Mouse (Mus musculus) liver (tissue): ENCODE data around the gene Actr1a.

Source experiments
- DNase-seq: peaks from one replicate; pipeline ENCODE4 v3.0.0-alpha.2; 2020; ENCODE audit warnings: mixed read lengths

The Actr1a gene

DNA sequence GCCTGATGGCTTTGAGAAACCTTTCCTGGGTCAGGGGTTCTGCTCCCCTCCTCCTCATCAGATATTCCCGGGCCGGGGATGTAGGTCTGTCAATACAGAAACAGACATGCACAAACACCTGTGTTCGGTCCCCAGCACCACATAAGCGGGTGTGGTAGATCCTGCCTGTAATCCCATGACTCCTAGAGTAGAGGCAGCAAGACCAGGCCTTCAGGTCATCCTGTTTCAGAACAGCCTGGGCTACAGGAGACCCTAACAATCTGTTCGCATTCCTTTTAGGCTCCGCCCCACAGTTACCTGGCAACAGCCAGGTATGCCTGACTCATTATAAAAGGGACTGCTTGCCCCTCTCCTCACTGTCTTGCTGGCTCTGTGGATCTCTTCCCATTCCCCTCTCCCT lies 46.0 kb downstream of the Actr1a start:
- no peak for DNase-seq

DNA sequence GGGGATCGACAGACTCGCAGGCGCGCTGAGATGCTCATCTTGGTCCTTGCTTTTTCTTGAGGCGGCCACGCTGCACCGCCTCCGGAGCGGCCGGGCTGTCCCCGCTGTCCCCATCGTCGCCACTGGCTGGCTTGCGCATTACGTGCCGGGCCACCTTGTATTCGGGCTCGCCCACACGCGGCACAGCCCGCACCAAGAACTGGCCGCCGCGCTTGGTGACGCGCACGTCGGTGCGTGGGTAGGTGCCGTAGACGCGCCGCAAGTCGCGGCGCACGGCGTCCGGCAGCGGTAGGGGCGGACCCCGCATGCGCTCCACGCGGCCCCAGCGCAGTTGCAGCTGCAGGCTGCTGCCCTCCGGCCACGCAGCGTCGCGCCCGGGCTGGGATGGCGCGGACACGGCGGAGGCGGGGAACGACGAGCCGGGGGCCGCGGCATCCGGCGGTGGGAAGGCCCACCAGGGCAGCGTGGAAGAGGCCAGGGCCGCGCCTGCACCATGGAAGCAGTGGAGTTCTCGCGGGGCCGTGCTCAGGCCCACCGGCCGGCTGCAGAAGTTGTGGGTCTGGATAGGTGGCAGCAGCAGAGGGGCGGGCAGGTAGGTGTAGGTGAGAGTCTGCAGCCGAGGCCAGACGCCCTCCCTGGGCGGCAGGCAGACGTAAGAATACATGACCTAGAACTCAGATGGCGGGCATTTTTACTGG lies 46.6 kb downstream of the Actr1a start:
- DNase-seq, result peak; percentile 66

GRCm38 (mm10) chr19:46347936-46348668 lies 47.4 kb downstream of the Actr1a start:
- no peak for DNase-seq

DNA sequence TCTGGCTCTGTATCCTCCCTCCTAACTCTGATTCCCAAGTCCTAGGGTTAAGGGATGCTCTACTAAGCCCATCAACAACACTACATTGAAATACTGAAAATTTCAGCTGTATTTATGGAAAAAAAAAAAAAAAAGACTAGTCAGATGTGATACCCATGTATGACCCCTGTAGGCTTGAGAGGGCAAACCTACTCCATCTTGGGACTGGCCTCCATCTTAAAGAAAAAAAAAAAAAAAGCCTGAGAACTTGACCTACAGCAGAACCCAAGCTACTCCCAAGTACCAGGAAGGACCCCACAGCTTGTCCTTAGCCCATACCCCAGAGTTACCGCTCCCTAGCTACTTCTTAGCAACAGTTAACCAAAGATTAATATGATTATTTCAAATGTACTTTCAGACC lies 48.4 kb downstream of the Actr1a start:
- no peak for DNase-seq

GRCm38 (mm10) chr19:46344710-46345419 lies 50.7 kb downstream of the Actr1a start:
- no peak for DNase-seq

GRCm38 (mm10) chr19:46339287-46339971 lies 56.1 kb downstream of the Actr1a start:
- DNase-seq, result peak; percentile 42

- no peak for DNase-seq
These were observed 56.6 kb downstream of the Actr1a start for GRCm38 (mm10) chr19:46338942-46339286.

DNA sequence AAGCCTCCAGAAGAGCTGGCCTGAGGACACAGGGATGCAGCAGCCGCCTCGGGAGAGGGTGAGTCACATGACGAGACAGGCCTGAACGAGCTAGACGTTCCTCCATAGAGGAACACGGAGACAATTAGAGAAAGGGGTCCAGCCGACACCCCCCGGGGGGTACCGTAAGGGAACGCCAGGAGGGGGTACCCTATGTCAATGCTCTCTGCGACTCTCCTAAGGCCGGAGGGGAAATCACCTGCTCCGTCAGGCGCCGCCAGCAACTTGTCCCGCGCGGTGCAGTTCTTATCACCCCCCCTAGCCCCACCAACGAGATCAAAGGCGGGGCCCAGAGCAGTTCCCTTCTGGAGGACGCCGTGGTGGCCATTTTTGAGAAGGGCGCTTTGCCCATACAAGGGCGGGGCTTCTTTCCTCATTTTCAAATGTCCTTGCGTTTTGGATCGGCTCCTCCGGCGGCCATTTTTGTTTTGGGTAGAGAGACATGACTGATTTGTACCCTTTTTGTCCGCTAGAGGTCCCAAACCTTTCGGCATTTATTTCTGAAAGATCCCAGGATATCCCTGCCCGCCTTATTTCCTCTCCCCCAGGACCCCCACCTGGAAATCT lies 57.1 kb downstream of the Actr1a start, which contains the start of gene Cuedc2:
Gene Cuedc2, minus strand, starts transcription at position 372 of the 606 bp plus-strand sequence.
- peak; percentile 95 for DNase-seq

- no peak for DNase-seq
These were observed 57.7 kb downstream of the Actr1a start for GRCm38 (mm10) chr19:46337719-46338330.

DNA sequence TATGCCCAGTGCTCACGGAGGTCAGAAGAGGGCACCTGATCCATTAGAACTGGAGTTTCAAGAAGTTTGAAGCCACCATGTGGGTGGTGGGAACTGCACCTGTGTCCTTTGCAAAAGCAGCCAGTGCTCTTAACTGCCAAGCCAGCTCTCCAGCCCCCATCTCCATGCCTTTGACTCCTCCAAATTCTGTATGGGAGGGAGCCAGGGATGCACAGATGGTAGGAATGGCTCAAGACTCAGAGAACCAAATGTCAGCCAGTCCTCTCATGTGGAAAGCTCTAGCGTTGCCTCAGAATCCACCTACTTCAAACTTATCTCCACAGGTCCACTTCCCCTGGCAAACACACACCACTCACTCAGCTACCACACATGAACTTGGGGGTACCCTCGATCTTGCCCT lies 61.6 kb downstream of the Actr1a start:
- DNase-seq, result no peak

- DNase-seq, result no peak
These were observed 62.7 kb downstream of the Actr1a start for GRCm38 (mm10) chr19:46332721-46333339.

- no peak for DNase-seq
These were observed 63.6 kb downstream of the Actr1a start for GRCm38 (mm10) chr19:46331936-46332335.

GRCm38 (mm10) chr19:46331326-46331725 lies 64.2 kb downstream of the Actr1a start:
- DNase-seq, result no peak

DNA sequence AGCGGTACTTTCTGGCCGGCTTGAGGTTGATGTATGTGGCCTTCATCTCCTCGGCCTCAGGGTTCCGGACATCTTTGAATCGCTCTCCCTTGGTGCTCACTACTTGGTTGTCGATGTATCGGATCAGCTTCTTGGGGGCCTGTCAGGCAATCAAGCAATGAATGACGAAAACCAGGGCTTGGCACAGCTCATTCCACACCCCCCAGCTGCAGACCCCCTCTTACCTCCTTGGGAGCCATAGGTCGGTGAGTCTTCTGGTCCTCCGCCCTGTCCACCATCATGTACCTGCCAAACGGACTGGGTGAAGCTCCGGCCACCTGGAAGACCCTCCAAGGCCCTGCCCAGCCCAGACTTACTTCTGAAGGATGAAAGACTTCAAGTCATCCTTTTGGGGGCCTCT lies 64.9 kb downstream of the Actr1a start:
- no peak for DNase-seq

DNA sequence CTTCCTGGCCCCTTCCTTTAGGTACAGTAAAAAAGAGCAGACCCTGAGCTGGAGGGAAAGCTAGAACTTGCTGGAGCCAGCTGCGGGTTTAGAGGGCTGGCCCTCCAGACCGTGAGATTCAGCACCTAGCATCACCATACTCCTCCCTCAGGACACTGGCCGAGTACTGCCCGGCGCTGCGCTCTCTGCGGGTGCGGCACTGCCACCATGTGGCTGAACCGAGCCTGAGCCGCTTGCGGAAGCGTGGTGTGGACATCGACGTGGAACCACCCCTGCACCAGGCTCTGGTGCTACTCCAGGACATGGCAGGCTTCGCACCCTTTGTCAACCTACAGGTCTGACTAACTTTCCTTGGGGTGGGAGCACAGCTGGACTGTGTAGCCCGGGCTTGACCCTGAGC lies 65.6 kb downstream of the Actr1a start:
- peak; percentile 88 for DNase-seq

DNA sequence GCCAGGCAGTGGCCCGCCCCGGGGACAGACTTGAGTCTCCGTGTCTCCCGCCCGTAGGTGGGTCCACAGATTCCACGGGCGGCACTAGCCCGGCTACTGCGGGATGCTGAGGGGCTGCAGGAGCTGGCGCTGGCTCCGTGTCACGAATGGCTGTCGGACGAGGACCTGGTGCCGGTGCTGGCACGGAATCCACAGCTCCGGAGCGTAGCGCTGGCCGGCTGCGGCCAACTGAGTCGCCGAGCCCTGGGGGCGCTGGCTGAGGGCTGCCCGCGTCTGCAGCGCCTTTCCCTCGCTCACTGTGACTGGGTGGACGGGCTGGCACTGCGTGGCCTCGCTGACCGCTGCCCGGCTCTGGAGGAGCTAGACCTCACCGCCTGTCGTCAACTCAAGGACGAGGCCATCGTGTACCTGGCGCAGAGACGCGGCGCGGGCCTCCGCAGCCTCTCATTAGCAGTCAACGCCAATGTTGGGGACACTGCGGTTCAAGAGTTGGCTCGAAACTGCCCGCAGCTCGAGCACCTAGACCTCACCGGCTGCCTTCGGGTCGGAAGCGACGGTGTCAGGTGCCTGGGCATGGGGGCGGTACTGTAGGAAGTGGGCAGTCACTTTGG lies 66.4 kb downstream of the Actr1a start:
- DNase-seq, result no peak

- DNase-seq, result peak; percentile 95
These were observed 67.2 kb downstream of the Actr1a start, which contains the start of gene Fbxl15 for GRCm38 (mm10) chr19:46328081-46329030. Gene Fbxl15, plus strand, starts transcription at chr19:46328184.

- no peak for DNase-seq
These were observed 68.0 kb downstream of the Actr1a start for GRCm38 (mm10) chr19:46327531-46328064.
